Mouse (Mus musculus): Measurements from ENCODE around the gene Aspn.

DNA sequence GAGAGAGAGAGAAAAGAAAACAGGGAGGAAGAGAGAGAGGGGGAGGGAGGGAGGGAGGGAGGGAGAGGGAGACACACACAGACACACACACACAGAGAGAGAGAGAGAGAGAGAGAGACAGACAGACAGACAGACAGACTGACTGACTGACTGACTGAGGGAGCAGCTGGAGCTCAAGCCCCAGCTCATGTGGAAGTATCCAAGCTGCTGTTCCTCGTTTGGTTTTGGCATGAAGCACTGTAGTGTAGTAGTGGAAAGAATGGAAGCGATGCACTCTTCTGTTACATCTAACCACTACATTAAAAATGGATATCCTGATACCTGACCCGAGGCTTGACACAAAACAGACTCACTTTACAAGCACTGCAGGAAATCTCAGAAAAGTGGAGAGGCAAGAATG lies 1.4 kb downstream of the Aspn start:
- no peak for TF ChIP-seq CTCF (IDR thresholded peaks at IDR 0.05; ENCODE audit: borderline replicate concordance, insufficient read depth, low read depth, low read length)
- TF ChIP-seq POLR2A (IDR thresholded peaks at IDR 0.05; ENCODE audit: borderline replicate concordance, insufficient read depth, low read length) = no peak

Data from cerebellum, adult 2 months (tissue).